Mouse (Mus musculus) midbrain, embryonic 13.5 days (tissue): ENCODE measurements around the gene Crygf. TPM values are rescaled to one million over a fixed set of nuclear protein-coding genes. Genes with fewer than 3 reads are reported as not detected.
"Not testable (repeated sequence)": the region's sequence is repeated elsewhere in the genome, so short reads cannot be mapped to it uniquely, and the experiment has no call there.

ENCODE experiments used
- ATAC-seq: fragments of 200-750 bp; cut with Nextera tagmentation; 2 replicates; pipeline ENCODE4 v1.8.0; 2017; ENCODE audit warnings: mild to moderate bottlenecking, moderate TSS enrichment, moderate library complexity
- H3K27ac ChIP-seq: fragments of 300-500 bp; sonication (generic); 2 replicates; pipeline ENCODE4 v1.5.1; 2015; ENCODE audit warnings: inconsistent platforms, mild to moderate bottlenecking, moderate library complexity
- H3K27me3 ChIP-seq: fragments of 300-500 bp; sonication (generic); 2 replicates; pipeline ENCODE4 v1.6.1; 2015; ENCODE audit warnings: mild to moderate bottlenecking, inconsistent platforms
- H3K36me3 ChIP-seq: fragments of 300-500 bp; sonication (generic); 2 replicates; pipeline ENCODE4 v1.6.1; 2015; ENCODE audit warnings: mild to moderate bottlenecking, inconsistent platforms
- H3K4me1 ChIP-seq: fragments of 300-500 bp; sonication (generic); replicated peaks from 2 replicates; pipeline ENCODE4 v1.6.1; 2015; ENCODE audit warnings: inconsistent platforms
- H3K4me2 ChIP-seq: fragments of 300-500 bp; sonication (generic); replicated peaks from 2 replicates; pipeline ENCODE4 v1.6.1; 2015; ENCODE audit warnings: moderate library complexity, mild to moderate bottlenecking, inconsistent platforms
- H3K4me3 ChIP-seq: fragments of 300-500 bp; sonication (generic); replicated peaks from 2 replicates; pipeline ENCODE4 v1.5.1; 2015; ENCODE audit warnings: mild to moderate bottlenecking, inconsistent platforms
- H3K9ac ChIP-seq: fragments of 300-500 bp; sonication (generic); replicated peaks from 2 replicates; pipeline ENCODE4 v1.6.1; 2015; ENCODE audit warnings: mild to moderate bottlenecking, inconsistent platforms
- H3K9me3 ChIP-seq: fragments of 300-500 bp; sonication (generic); 2 replicates; pipeline ENCODE4 v1.6.1; 2016; ENCODE audit warnings: mild to moderate bottlenecking, inconsistent platforms
- whole genome bisulfite sequencing: fragments of 180-500 bp; shearing (Covaris S2); methylation state at CpG from one replicate; pipeline ENCODE4 v1.1.7; 2015; 5-methylcytosine and 5-hydroxymethylcytosine counted together
- polyA plus RNA-seq: library from polyadenylated mRNA; unstranded; fragments of >200 nt; fragmentation: Nextera tagmentation; extraction: Ambion mirVana; gene quantifications from 2 replicates; pipeline ENCODE4 v1.2.1, GENCODE M21; 2015

Crygf gene
- not detected in 2 replicates for polyA plus RNA-seq

DNA sequence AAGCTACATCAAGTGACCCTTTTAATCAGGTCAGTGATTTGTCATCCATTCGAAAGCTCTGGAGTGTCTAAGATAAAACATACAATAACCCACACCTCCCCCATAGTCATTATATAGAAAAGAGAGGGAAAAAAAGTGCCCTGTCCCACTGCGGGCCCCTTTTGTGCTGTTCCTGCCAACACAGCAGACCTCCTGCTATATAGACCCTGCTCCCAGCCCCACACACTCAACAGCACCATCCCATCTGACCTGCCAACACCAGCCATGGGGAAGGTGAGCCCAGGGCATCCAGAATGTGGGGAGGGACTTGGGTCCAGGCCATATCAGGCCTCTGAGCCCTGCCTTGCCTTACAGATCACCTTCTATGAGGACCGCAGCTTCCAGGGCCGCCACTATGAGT, at the start of gene Crygf:
Gene Crygf (plus strand): TSS at position 227 of the 400 bp plus-strand sequence.
- 66% methylated on average over 4 of the region's 4 CpGs for WGBS
- Histone ChIP-seq H3K4me1 (no peaks in the 10 kb centered on the region), H3K27me3 (no peaks in the 10 kb centered on the region), H3K27ac (no peak within 1 kb of the TSS), H3K4me2 (no peak within 1 kb of the TSS), H3K9ac (no peak within 1 kb of the TSS), H3K9me3 (no peaks in the 10 kb centered on the region), H3K4me3 (no peak within 1 kb of the TSS), H3K36me3 (no peaks in the 10 kb centered on the region)
- ATAC-seq: 0 out of 2 replicates have a peak, but pooled peaks have one; percentile 14

DNA sequence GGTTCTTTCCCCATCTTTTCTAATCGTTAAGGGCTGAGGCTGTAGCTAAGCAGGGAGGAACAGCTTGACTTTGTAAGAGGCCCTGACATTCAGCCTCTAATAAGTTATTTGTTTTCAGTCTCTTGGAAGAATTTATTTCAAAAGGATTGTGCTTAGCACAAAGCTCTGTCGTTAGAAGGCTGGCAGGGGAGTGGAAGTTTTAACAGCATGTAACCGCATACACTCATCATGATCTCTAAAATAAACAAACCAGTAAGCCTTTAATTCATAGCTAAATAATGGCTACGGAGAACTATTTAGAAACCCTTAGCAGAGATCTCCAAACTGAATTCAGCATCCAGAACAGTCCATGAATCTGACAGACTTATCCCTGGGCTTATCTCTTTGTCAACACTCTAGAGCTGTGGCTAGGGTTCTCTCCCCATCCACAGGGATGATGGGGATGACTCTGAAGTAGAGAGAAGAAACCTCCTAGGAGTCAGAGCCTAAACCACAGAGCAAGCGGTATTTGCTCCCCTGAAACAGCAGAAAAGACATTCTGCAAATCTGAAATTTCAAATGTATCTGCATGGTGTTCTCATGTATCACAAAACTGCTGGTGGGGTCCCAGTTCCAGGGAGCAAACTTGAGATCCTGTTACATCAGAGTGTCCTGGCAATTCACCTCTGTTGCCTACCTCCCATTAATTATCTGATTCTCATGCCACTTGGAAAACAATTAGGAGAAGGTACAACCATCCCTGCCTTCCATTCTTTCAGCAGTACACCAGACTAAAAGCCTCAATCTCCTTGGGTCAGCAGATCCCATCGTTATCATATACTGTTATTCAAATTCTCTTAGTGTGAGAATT, 734 bp upstream of the Crygf start:
- H3K4me2 ChIP-seq: no peak overlapping the region
- H3K9ac ChIP-seq: no peak overlapping the region
- H3K27me3 ChIP-seq: no peaks in the 10 kb centered on the region
- WGBS: 48% methylated on average over 6 of the region's 6 CpGs
- H3K36me3 ChIP-seq: no peaks in the 10 kb centered on the region
- ATAC-seq: no peak
- no peak overlapping the region for H3K4me3 ChIP-seq
- H3K27ac ChIP-seq: no peak overlapping the region
- no peaks in the 10 kb centered on the region for H3K4me1 ChIP-seq
- H3K9me3 ChIP-seq: no peaks in the 10 kb centered on the region

DNA sequence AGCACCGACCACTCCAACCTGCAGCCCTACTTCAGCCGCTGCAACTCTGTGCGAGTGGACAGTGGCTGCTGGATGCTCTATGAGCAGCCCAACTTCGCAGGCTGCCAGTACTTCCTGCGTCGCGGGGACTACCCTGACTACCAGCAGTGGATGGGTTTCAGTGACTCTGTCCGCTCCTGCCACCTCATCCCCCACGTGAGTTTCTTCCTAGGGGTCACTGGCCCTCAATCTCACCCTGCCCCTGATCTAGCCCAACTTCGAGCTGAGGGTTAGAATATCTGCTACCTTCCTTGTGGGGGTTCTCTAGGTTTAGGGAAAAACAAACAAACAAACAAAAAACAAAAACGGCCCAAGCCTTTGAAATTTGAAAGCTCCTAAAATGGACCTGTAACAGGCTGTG, 376 bp downstream of the Crygf start:
- not testable (repeated sequence) for H3K27me3 ChIP-seq, H3K4me3 ChIP-seq, ATAC-seq, H3K4me2 ChIP-seq, H3K4me1 ChIP-seq, H3K9me3 ChIP-seq, H3K36me3 ChIP-seq, H3K9ac ChIP-seq, H3K27ac ChIP-seq
- 85% methylated on average over 11 of the region's 11 CpGs for WGBS

DNA sequence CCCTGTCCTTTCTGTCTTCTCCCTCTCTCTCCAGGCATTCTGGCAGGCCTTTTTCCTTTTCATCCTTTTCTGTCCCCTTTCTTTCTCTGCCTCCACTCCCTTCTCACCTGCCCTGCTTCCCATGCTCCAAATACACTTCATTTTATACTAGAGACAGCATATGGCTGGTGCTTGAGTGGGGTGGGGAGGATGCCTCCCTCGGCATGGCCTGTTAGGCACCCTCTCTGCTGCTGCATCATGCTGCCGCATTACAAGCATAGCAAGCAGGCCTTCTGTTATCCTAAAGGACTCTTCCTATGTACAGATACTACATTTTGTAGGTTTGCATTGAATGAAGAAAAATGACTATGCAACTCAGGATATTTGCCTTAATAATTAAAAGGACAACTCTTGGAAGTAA, 3.7 kb downstream of the Crygf start:
- WGBS: 81% methylated on average over 2 of the region's 2 CpGs
- H3K36me3 ChIP-seq: no peaks in the 10 kb centered on the region
- H3K4me3 ChIP-seq: no peak overlapping the region
- no peak for ATAC-seq
- H3K4me1 ChIP-seq: no peaks in the 10 kb centered on the region
- no peak overlapping the region for H3K27ac ChIP-seq
- H3K27me3 ChIP-seq: no peaks in the 10 kb centered on the region
- no peak overlapping the region for H3K9ac ChIP-seq
- no peaks in the 10 kb centered on the region for H3K9me3 ChIP-seq
- no peak overlapping the region for H3K4me2 ChIP-seq

DNA sequence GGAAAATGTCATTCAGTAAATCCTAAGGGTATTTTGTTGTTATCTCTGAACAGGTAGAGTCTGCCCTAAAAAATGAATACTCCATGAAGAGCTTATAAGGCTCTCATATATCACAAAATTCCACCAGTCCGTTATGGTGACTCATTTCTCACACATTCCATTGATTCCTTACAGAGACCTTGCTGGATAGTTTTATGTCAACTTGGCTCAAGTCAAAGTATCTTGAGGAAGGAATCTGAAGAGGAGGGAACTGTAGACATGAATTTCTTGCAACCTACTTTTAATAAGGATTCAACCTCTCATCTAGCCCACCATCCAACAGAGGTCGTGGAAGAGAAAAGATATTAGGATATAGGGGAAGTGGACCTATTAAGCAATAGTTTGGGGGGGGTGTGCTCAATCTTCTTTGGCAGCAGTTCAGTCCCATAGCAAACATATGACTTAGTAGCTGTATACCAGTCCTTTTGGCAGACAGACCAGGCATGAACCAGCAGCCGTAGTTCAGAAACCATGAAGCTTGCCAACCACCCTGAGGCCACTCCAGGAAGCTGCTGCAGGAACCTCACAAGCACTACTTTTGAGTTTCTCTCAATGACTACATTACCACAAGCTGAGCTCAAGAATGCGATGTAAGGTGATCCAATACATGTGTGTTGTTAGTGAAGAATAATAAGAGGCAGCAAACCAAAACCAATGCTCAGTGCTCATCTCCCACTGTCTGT, 5.9 kb downstream of the Crygf start:
- no peaks in the 10 kb centered on the region for H3K9me3 ChIP-seq
- WGBS: 86% methylated on average over 4 of the region's 4 CpGs
- no peak for ATAC-seq
- no peak overlapping the region for H3K4me2 ChIP-seq
- no peaks in the 10 kb centered on the region for H3K36me3 ChIP-seq
- no peaks in the 10 kb centered on the region for H3K4me1 ChIP-seq
- no peak overlapping the region for H3K4me3 ChIP-seq
- H3K27ac ChIP-seq: no peak overlapping the region
- H3K9ac ChIP-seq: no peak overlapping the region
- no peaks in the 10 kb centered on the region for H3K27me3 ChIP-seq

Other genes with a start within 250 kb of the Crygf start
- gene Map2, start 248.8 kb downstream of the Crygf start, polyA plus RNA-seq: 446 and 458 TPM in 2 replicates